13 mouse cellular contexts compared by ENCODE assay signal in the genomic region with DNA sequence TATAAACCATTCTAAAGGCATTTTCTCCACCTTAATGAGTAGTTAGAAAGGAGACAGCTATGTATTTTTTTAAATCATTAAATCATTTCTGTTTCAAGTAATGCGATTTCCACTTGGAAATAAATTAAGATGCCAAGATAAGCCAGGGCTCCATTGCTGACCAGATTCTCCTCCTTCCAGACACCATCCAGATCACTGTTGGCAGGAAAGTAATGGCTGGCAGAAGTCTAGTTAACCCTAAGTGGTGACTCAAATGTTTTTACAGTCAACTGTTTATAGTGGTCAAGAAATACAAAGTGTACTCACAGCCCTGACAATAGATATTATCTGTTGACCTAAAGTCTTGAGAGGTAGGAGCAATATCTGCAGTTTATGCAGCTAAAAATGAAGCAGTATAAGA.
"Had no signal": no experiment of that assay in that cellular context is flagged by ENCODE, and none has a peak within 500 bp of the region (broad histone marks: within the 10 kb centered on the region; RNA-seq: fewer than 3 reads in every experiment).

No protein-coding gene starts in this region.

- DNase-seq: cerebellum, adult 9-10 months; cerebellum, adult 9-11 months; cerebellum, postnatal 36 days; embryo, embryonic 11 days; forebrain, postnatal 0 days; gastrocnemius, adult 2 months; gastrocnemius, postnatal 10 days; gastrocnemius, postnatal 14 days; gastrocnemius, postnatal 25 days; gastrocnemius, postnatal 36 days; heart, adult 11 months; heart, adult 18-20 months; heart, adult 2 months had no signal
